Mouse (Mus musculus) limb, embryonic 11.5 days (tissue): ENCODE results near the gene Gm6020. TPM values are rescaled to one million over a fixed set of nuclear protein-coding genes. Genes with fewer than 3 reads are reported as not detected.
"Not testable (repeated sequence)": the region's sequence is repeated elsewhere in the genome, so short reads cannot be mapped to it uniquely, and the experiment has no call there.

Experiments
- ATAC-seq: fragments of 200-750 bp; cut with Nextera tagmentation; 2 replicates; pipeline ENCODE4 v1.8.0; 2017; ENCODE audit warnings: low read depth; ENCODE audit not compliant: insufficient number of reproducible peaks, low FRiP score, low TSS enrichment
- DNase-seq: peaks from one replicate; pipeline ENCODE4 v3.0.0-alpha.2; 2015; ENCODE audit warnings: low spot score
- H3K27ac ChIP-seq: fragments of 300-500 bp; sonication (generic); replicated peaks from 2 replicates; pipeline ENCODE4 v1.5.1; 2014; ENCODE audit warnings: low read depth, mild to moderate bottlenecking, low read length
- H3K27me3 ChIP-seq: fragments of 300-500 bp; sonication (generic); 2 replicates; pipeline ENCODE4 v1.6.1; 2014; ENCODE audit warnings: mild to moderate bottlenecking, low read length, mixed read lengths; ENCODE audit not compliant: control insufficient read depth, insufficient read depth
- H3K36me3 ChIP-seq: fragments of 300-500 bp; sonication (generic); 2 replicates; pipeline ENCODE4 v1.6.1; 2014; ENCODE audit warnings: mild to moderate bottlenecking, low read length, moderate library complexity, mixed read lengths; ENCODE audit not compliant: control insufficient read depth, insufficient read depth
- H3K4me1 ChIP-seq: fragments of 300-500 bp; sonication (generic); 2 replicates; pipeline ENCODE4 v1.6.1; 2014; ENCODE audit warnings: low read length, mixed read lengths; ENCODE audit not compliant: control insufficient read depth, insufficient read depth
- H3K4me2 ChIP-seq: fragments of 300-500 bp; sonication (generic); 2 replicates; pipeline ENCODE4 v1.6.1; 2014; ENCODE audit warnings: low read depth, mild to moderate bottlenecking, moderate library complexity; ENCODE audit not compliant: severe bottlenecking
- H3K4me3 ChIP-seq: fragments of 300-500 bp; sonication (generic); 2 replicates; pipeline ENCODE4 v1.5.1; 2014; ENCODE audit warnings: low read depth, low read length
- H3K9ac ChIP-seq: fragments of 300-500 bp; sonication (generic); 2 replicates; pipeline ENCODE4 v1.6.1; 2014; ENCODE audit warnings: mild to moderate bottlenecking, low read length
- H3K9me3 ChIP-seq: fragments of 300-500 bp; sonication (generic); 2 replicates; pipeline ENCODE4 v1.6.1; 2016; ENCODE audit warnings: low read length; ENCODE audit not compliant: control insufficient read depth
- WGBS: fragments of 180-500 bp; shearing (Covaris S2); extraction: QIAGEN DNeasy Blood & Tissue Kit; methylation state at CpG from one replicate; pipeline ENCODE4 v1.1.7; 2014; 5-methylcytosine and 5-hydroxymethylcytosine counted together
- polyA plus RNA-seq: library from polyadenylated mRNA; unstranded; fragments of >200 nt; fragmentation: Nextera tagmentation; extraction: Ambion mirVana; gene quantifications from 2 replicates; pipeline ENCODE4 v1.2.1, GENCODE M21; 2014

Gm6020 gene
- not detected in 2 replicates for polyA plus RNA-seq

DNA sequence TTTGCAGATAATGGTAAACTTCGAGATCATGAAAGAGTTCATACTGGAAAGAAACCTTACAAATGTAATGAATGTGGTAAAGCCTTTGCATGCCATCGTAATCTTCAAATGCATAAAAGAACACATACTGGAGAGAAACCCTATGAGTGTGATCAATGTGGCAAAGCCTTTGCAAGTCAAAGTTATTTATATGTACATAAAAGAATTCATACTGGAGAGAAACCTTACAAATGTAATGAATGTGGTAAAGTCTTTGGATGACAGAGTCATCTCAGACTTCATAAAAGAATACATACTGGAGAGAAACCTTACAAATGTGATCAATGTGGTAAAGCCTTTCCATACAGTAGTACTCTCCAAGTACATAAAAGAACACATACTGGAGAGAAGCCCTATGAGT is at the start of gene Gm6020:
Gene Gm6020 (plus strand): TSS at position 301 of the 400 bp plus-strand sequence.
- H3K4me3 ChIP-seq, H3K9me3 ChIP-seq, H3K27ac ChIP-seq, H3K36me3 ChIP-seq, H3K4me2 ChIP-seq, H3K27me3 ChIP-seq, ATAC-seq, H3K9ac ChIP-seq, H3K4me1 ChIP-seq, DNase-seq: not testable (repeated sequence)
- WGBS: 83% methylated on average over 2 of the region's 2 CpGs

DNA sequence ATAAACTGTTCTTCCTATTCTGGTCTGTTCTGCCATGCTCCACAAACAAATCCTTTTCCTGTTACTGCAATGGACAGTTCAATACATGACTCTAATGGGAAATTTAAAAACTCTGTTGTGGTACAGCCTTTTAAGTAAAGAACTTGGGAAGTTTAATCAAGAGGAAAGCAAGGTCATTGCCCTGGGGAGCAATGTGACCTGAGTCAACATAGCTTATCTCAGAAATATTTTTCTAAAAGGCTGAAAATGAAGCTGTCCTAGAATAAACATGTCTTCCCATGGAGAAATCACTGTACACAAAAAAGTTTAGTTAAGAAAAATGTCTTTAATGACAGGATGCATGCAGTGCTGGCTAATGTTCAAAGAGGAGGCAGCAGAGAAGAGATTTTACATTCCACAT is 45.0 kb upstream of the Gm6020 start:
- Histone ChIP-seq H3K4me3 (no peak overlapping the region), H3K9ac (no peak overlapping the region), H3K4me2 (no peak overlapping the region), H3K27me3 (no peaks in the 10 kb centered on the region), H3K9me3 (no peaks in the 10 kb centered on the region), H3K4me1 (peaks cover 3% of the 10 kb centered on the region; the same call in 1 of the 2 replicates), H3K27ac (no peak overlapping the region), H3K36me3 (no peaks in the 10 kb centered on the region)
- no peak for ATAC-seq
- no peak for DNase-seq

DNA sequence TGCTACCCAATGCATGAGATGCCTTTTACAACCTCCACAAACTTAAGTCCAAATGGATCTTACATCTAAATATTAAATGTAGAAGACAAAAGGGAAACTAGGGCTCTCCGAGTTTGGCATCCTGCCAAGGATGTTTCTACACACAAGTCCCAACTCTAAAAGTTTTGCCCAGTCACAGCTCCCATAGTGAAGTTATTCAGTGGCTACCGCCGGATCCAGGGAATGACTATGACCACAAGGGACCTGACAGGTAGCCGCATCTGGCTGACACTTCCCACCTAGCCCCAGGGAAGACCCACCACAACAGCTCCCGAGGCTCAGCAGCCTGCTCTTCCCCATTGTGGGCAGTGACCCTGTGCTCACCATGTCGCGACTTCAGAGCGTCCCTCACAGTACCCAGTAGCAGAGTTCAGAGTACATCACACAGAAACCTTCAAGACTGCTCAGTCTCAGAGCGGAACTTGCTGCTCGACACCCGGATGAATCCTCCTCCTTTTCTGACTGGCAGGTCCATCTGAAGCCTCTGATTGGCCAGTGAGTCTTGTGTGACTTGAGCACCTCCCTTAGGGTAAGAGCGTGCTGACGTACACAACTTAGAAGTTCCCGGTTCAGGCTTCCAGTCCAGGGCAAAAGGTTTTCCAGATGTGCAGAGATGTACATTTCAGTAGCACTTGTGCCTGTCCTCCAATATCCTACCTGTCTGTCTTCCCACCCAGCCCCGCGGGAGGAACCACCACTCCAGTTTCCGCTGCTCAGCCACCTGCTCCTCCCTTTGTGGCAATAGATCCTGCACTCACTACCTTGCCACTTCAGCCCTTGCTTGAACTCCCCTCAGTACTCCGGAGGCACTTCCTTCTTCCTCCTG is 43.1 kb upstream of the Gm6020 start, which contains the start of gene Zfp950:
Gene Zfp950 (minus strand): TSS at position 499 of the 865 bp plus-strand sequence.
- Histone ChIP-seq H3K9me3 (no peaks in the 10 kb centered on the region), H3K36me3 (no peaks in the 10 kb centered on the region), H3K9ac (peak within 1 kb of the TSS; percentile 77), H3K4me2 (peak within 1 kb of the TSS; percentile 79), H3K27ac (no peak within 1 kb of the TSS), H3K27me3 (no peaks in the 10 kb centered on the region), H3K4me1 (peaks cover 3% of the 10 kb centered on the region; the same call in 1 of the 2 replicates), H3K4me3 (peak within 1 kb of the TSS; percentile 78)
- WGBS: 2% methylated on average over 18 of the region's 18 CpGs
- DNase-seq (peak; percentile 80), ATAC-seq (peak; percentile 98)

DNA sequence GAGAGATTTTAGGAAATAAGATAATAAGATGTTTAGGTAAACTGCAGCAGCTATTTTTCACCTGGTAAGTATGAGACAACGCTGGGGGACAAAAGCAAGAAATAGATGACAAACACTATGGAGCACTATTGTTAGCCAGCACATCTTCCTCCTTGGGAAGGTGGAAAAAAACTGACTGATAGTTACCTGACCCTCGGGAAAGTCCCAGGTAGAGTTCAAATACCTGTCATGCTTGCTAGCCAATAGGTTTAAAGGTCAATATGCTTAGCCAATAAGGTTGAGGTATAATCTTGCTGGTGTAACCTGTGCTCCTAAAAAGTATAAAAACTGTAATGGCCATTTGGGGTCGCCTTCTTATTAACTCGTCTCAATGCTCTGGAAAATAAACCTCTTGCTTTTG is 42.4 kb upstream of the Gm6020 start:
- Histone ChIP-seq H3K4me1 (peaks cover 3% of the 10 kb centered on the region; the same call in 1 of the 2 replicates), H3K9ac (no peak overlapping the region), H3K9me3 (no peaks in the 10 kb centered on the region), H3K27me3 (no peaks in the 10 kb centered on the region), H3K27ac (no peak overlapping the region), H3K36me3 (no peaks in the 10 kb centered on the region), H3K4me2 (peak overlapping the region; percentile 79), H3K4me3 (peak overlapping the region; percentile 78; the same call in 1 of the 2 replicates)
- DNase-seq (no peak), ATAC-seq (no peak)
- 21% methylated on average over 4 of the region's 4 CpGs for WGBS

DNA sequence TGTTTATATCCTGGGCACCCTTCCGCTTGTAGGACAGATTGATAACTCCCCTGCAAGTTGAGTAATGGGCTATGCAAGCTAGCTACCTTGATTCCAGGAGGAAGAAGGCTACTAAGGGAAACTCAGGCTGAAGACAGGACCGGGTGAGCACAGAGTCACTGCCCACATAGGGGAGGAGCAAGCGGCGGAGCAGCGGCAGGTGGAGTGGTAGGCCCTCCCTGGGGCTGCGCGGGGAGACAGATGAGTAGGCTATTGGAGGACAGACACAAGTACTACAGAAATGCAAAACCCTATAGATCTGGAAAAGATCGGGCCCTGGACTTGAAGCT is 32.4 kb upstream of the Gm6020 start:
- WGBS: 5% methylated on average over 8 of the region's 8 CpGs
- Histone ChIP-seq H3K4me1 (no peaks in the 10 kb centered on the region), H3K27ac (no peak overlapping the region), H3K4me3 (peak overlapping the region; percentile 24), H3K9ac (no peak overlapping the region), H3K9me3 (no peaks in the 10 kb centered on the region), H3K36me3 (no peaks in the 10 kb centered on the region), H3K27me3 (0 out of 2 replicates have a peak, but pooled peaks cover 2% of the 10 kb centered on the region), H3K4me2 (peak overlapping the region; percentile 65)
- ATAC-seq (no peak), DNase-seq (peak; percentile 53)

DNA sequence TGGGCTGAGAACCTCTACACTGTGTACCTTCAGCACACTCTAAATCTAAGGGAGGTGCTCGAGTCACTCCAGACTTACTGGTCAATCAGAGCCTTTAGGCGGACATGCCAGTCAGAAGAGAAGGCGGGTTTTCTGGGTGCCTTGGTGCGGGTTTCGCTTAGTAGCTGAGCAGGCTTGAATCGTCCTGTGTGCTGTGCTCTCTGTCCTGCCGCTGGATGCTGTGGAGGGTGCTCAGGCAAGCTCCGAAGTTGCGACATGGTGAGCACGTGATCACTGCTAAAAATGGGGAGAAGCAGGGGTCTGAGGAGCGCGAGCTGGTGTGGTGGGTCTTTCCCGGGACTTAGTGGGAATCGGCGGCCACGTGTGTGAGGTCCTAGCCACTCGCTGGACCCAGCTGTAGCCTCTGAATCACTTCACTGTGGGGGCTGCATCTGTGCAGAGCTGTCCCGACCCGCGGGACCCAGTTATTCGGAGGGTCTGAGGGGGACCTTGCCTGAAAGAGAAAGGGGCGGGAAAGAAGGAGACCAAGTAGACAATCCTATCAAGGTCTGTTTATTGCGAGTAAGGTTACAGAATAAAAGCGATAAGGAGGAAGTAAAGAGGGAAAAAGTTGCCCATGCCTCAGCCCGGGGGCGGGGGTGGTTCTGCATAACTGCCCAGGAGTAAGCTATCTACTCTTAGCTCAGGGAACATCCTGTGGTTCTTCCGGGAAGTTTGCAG is 31.8 kb upstream of the Gm6020 start:
- no peak for ATAC-seq
- DNase-seq: peak; percentile 38
- Histone ChIP-seq H3K27ac (no peak overlapping the region), H3K9me3 (no peaks in the 10 kb centered on the region), H3K9ac (0 out of 2 replicates have a peak overlapping the region, but pooled peaks have one; percentile 23), H3K4me2 (peak overlapping the region; percentile 65), H3K4me3 (peak overlapping the region; percentile 24), H3K27me3 (0 out of 2 replicates have a peak, but pooled peaks cover 2% of the 10 kb centered on the region), H3K36me3 (no peaks in the 10 kb centered on the region), H3K4me1 (no peaks in the 10 kb centered on the region)
- 8% methylated on average over 27 of the region's 27 CpGs for WGBS

DNA sequence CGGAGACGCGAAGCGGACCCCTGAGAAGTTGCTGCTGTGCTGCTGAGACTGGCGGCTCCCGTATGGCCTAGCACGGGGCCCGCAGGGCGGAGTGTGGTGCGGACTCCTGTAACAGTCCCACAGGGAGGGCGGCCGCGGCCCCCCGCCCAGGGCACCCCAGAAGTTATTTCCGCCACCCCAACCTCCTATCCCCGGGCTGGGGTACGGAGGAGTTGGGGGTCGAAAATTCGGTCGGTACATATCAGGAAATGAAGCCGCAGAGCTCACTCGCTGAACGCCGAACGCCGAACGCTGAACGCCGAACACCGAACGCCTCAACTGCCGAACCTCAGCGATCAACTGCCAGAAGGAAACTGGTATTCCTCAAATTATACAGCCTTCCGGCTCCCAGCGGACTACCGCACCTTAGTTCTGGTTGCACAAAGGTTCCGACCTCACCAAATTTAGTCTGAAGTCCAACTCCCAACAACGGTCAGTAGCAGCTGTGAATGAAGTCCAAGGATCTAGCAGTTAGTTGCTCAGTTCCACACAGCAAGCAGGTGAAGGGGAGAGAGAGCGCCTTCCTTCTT is 7.8 kb upstream of the Gm6020 start, which contains the start of gene Gm7102:
Gene Gm7102 (minus strand): TSS at position 554 of the 569 bp plus-strand sequence.
- ATAC-seq: no peak

DNA sequence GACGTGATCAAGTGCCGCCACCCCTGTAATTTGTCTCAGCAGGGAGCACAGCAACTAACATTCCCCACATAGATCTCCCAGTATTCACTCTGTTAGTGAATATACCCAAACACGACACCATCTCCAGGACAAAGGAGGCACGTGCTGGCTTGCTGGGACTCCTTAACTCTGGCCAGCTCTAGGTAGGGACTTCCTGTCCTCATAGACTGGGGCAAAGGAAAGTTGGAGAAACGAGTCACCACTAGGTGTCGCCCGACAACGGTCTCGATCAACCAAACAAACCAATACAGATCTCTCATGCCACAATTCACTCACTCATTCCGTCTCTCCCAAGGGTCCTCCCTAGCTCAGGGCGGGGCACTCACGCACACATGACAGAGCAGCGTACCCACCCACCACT is 15.6 kb downstream of the Gm6020 start:
- no peaks in the 10 kb centered on the region for H3K9me3 ChIP-seq
- no peaks in the 10 kb centered on the region for H3K36me3 ChIP-seq
- H3K27me3 ChIP-seq: no peaks in the 10 kb centered on the region
- WGBS: 19% methylated on average over 13 of the region's 13 CpGs
- DNase-seq (peak; percentile 95), ATAC-seq (no peak)
- no peak overlapping the region for H3K27ac ChIP-seq
- no peak overlapping the region for H3K4me2 ChIP-seq
- H3K4me3 ChIP-seq: no peak overlapping the region
- no peaks in the 10 kb centered on the region for H3K4me1 ChIP-seq
- no peak overlapping the region for H3K9ac ChIP-seq

More for the DNA sequence above, 7.8 kb upstream of the Gm6020 start, which contains the start of gene Gm7102:
- WGBS: 20% methylated on average over 39 of the region's 39 CpGs
- Histone ChIP-seq H3K27ac (no peak within 1 kb of the TSS), H3K36me3 (no peaks in the 10 kb centered on the region), H3K9me3 (no peaks in the 10 kb centered on the region), H3K4me1 (no peaks in the 10 kb centered on the region), H3K9ac (peak within 1 kb of the TSS; percentile 47), H3K27me3 (no peaks in the 10 kb centered on the region), H3K4me3 (peak within 1 kb of the TSS; percentile 24; the same call in 1 of the 2 replicates), H3K4me2 (peak within 1 kb of the TSS; percentile 46)
- peak; percentile 34 for DNase-seq
